Mouse (Mus musculus): ENCODE data around the gene Heatr1. TPM values are rescaled to one million over a fixed set of nuclear protein-coding genes. Genes with fewer than 3 reads are reported as not detected.
A peak's percentile ranks its signal among the peaks of the same experiment; 100 is the strongest.

Heatr1 gene
- 22.2 and 22.9 TPM in 2 replicates for polyA plus RNA-seq (2016; fragmentation: Nextera tagmentation; extraction: Ambion mirVana)

- Histone ChIP-seq H3K9me3 (no peaks in the 10 kb centered on the region), H3K27ac (no peak within 1 kb of the TSS), H3K4me1 (peaks cover 10% of the 10 kb centered on the region), H3K9ac (peak within 1 kb of the TSS; percentile 59), H3K4me2 (replicated peaks) (peak within 1 kb of the TSS; percentile 85), H3K4me3 (peak within 1 kb of the TSS; percentile 84), H3K27me3 (replicated peaks) (no peaks in the 10 kb centered on the region), H3K36me3 (peaks cover 19% of the 10 kb centered on the region)
- peak; percentile 97 for ATAC-seq (ENCODE audit: low FRiP score, low read depth)
- under 1% methylated on average over 43 of the region's 43 CpGs for WGBS
These were observed at the start of gene Heatr1 for GRCm38 (mm10) chr13:12394609-12395505. Heatr1 (plus strand) TSS chr13:12395027.

GRCm38 (mm10) chr13:12346837-12347236 lies 48.0 kb upstream of the Heatr1 start:
- Histone ChIP-seq H3K4me2 (replicated peaks) (no peak overlapping the region), H3K27me3 (replicated peaks) (no peaks in the 10 kb centered on the region), H3K27ac (no peak overlapping the region), H3K4me1 (no peaks in the 10 kb centered on the region), H3K9me3 (no peaks in the 10 kb centered on the region), H3K4me3 (no peak overlapping the region), H3K36me3 (no peaks in the 10 kb centered on the region), H3K9ac (no peak overlapping the region)
- 81% methylated on average over 3 of the region's 3 CpGs for WGBS
- ATAC-seq (ENCODE audit: low FRiP score, low read depth) = no peak

GRCm38 (mm10) chr13:12349197-12349824 lies 45.5 kb upstream of the Heatr1 start:
- ATAC-seq (ENCODE audit: low FRiP score, low read depth) = no peak
- 78% methylated on average over 13 of the region's 13 CpGs for WGBS
- H3K27me3 ChIP-seq (replicated peaks) = no peaks in the 10 kb centered on the region
- H3K4me3 ChIP-seq = no peak overlapping the region
- no peak overlapping the region for H3K27ac ChIP-seq
- H3K4me2 ChIP-seq (replicated peaks) = no peak overlapping the region
- no peaks in the 10 kb centered on the region for H3K4me1 ChIP-seq
- H3K9ac ChIP-seq = no peak overlapping the region
- no peaks in the 10 kb centered on the region for H3K36me3 ChIP-seq
- no peaks in the 10 kb centered on the region for H3K9me3 ChIP-seq

GRCm38 (mm10) chr13:12356184-12356583 lies 38.6 kb upstream of the Heatr1 start:
- Histone ChIP-seq H3K36me3 (no peaks in the 10 kb centered on the region), H3K4me3 (no peak overlapping the region), H3K27ac (no peak overlapping the region), H3K4me2 (replicated peaks) (no peak overlapping the region), H3K4me1 (no peaks in the 10 kb centered on the region), H3K27me3 (replicated peaks) (no peaks in the 10 kb centered on the region), H3K9ac (no peak overlapping the region), H3K9me3 (no peaks in the 10 kb centered on the region)
- 72% methylated on average over 4 of the region's 4 CpGs for WGBS
- ATAC-seq (ENCODE audit: low FRiP score, low read depth) = no peak

GRCm38 (mm10) chr13:12357554-12357953 lies 37.3 kb upstream of the Heatr1 start:
- 83% methylated on average over 5 of the region's 5 CpGs for WGBS
- H3K9me3 ChIP-seq = no peaks in the 10 kb centered on the region
- H3K36me3 ChIP-seq = no peaks in the 10 kb centered on the region
- no peak overlapping the region for H3K27ac ChIP-seq
- ATAC-seq (ENCODE audit: low FRiP score, low read depth) = no peak
- H3K27me3 ChIP-seq (replicated peaks) = no peaks in the 10 kb centered on the region
- no peak overlapping the region for H3K4me3 ChIP-seq
- H3K9ac ChIP-seq = no peak overlapping the region
- H3K4me2 ChIP-seq (replicated peaks) = no peak overlapping the region
- no peaks in the 10 kb centered on the region for H3K4me1 ChIP-seq

- Histone ChIP-seq H3K9ac (no peak overlapping the region), H3K4me1 (no peaks in the 10 kb centered on the region), H3K4me2 (replicated peaks) (no peak overlapping the region), H3K27ac (no peak overlapping the region), H3K36me3 (no peaks in the 10 kb centered on the region), H3K27me3 (replicated peaks) (no peaks in the 10 kb centered on the region), H3K9me3 (no peaks in the 10 kb centered on the region), H3K4me3 (no peak overlapping the region)
- no peak for ATAC-seq (ENCODE audit: low FRiP score, low read depth)
- WGBS = 84% methylated on average over 4 of the region's 4 CpGs
These were observed 33.3 kb upstream of the Heatr1 start for GRCm38 (mm10) chr13:12361486-12361885.

GRCm38 (mm10) chr13:12369041-12369621 lies 25.7 kb upstream of the Heatr1 start:
- no peaks in the 10 kb centered on the region for H3K4me1 ChIP-seq
- H3K9me3 ChIP-seq = no peaks in the 10 kb centered on the region
- no peaks in the 10 kb centered on the region for H3K36me3 ChIP-seq
- H3K4me2 ChIP-seq (replicated peaks) = no peak overlapping the region
- WGBS = 65% methylated on average over 8 of the region's 8 CpGs
- H3K27ac ChIP-seq = no peak overlapping the region
- H3K27me3 ChIP-seq (replicated peaks) = no peaks in the 10 kb centered on the region
- H3K9ac ChIP-seq = no peak overlapping the region
- no peak overlapping the region for H3K4me3 ChIP-seq
- ATAC-seq (ENCODE audit: low FRiP score, low read depth) = no peak

- ATAC-seq (ENCODE audit: low FRiP score, low read depth) = no peak
- 87% methylated on average over 11 of the region's 11 CpGs for WGBS
These were observed 24.9 kb upstream of the Heatr1 start for GRCm38 (mm10) chr13:12369930-12370329.

GRCm38 (mm10) chr13:12372755-12373154 lies 22.1 kb upstream of the Heatr1 start:
- no peaks in the 10 kb centered on the region for H3K27me3 ChIP-seq (replicated peaks)
- H3K36me3 ChIP-seq = no peaks in the 10 kb centered on the region
- H3K4me1 ChIP-seq = no peaks in the 10 kb centered on the region
- ATAC-seq (ENCODE audit: low FRiP score, low read depth) = no peak
- no peak overlapping the region for H3K4me2 ChIP-seq (replicated peaks)
- H3K4me3 ChIP-seq = no peak overlapping the region
- no peak overlapping the region for H3K27ac ChIP-seq
- H3K9ac ChIP-seq = no peak overlapping the region
- 86% methylated on average over 3 of the region's 3 CpGs for WGBS
- no peaks in the 10 kb centered on the region for H3K9me3 ChIP-seq

More at GRCm38 (mm10) chr13:12369930-12370329, 24.9 kb upstream of the Heatr1 start:
- Histone ChIP-seq H3K9ac (no peak overlapping the region), H3K27me3 (replicated peaks) (no peaks in the 10 kb centered on the region), H3K9me3 (no peaks in the 10 kb centered on the region), H3K36me3 (no peaks in the 10 kb centered on the region), H3K27ac (no peak overlapping the region), H3K4me2 (replicated peaks) (no peak overlapping the region), H3K4me3 (no peak overlapping the region), H3K4me1 (no peaks in the 10 kb centered on the region)

GRCm38 (mm10) chr13:12376778-12377177 lies 18.0 kb upstream of the Heatr1 start:
- no peak overlapping the region for H3K27ac ChIP-seq
- no peak for ATAC-seq (ENCODE audit: low FRiP score, low read depth)
- no peak overlapping the region for H3K4me3 ChIP-seq
- H3K27me3 ChIP-seq (replicated peaks) = no peaks in the 10 kb centered on the region
- H3K4me1 ChIP-seq = no peaks in the 10 kb centered on the region
- no peak overlapping the region for H3K9ac ChIP-seq
- H3K9me3 ChIP-seq = no peaks in the 10 kb centered on the region
- H3K36me3 ChIP-seq = no peaks in the 10 kb centered on the region
- 65% methylated on average over 1 of the region's 1 CpGs for WGBS
- no peak overlapping the region for H3K4me2 ChIP-seq (replicated peaks)

- H3K9ac ChIP-seq = no peak overlapping the region
These were observed 10.0 kb upstream of the Heatr1 start for GRCm38 (mm10) chr13:12384796-12385195.

GRCm38 (mm10) chr13:12386286-12386685 lies 8.5 kb upstream of the Heatr1 start:
- Histone ChIP-seq H3K4me2 (replicated peaks) (no peak overlapping the region), H3K9me3 (no peaks in the 10 kb centered on the region), H3K9ac (no peak overlapping the region), H3K36me3 (no peaks in the 10 kb centered on the region), H3K27me3 (replicated peaks) (no peaks in the 10 kb centered on the region), H3K4me3 (no peak overlapping the region), H3K27ac (no peak overlapping the region), H3K4me1 (no peaks in the 10 kb centered on the region)
- no peak for ATAC-seq (ENCODE audit: low FRiP score, low read depth)

More at GRCm38 (mm10) chr13:12384796-12385195, 10.0 kb upstream of the Heatr1 start:
- Histone ChIP-seq H3K4me2 (replicated peaks) (no peak overlapping the region), H3K4me1 (no peaks in the 10 kb centered on the region), H3K4me3 (no peak overlapping the region), H3K27ac (no peak overlapping the region), H3K9me3 (no peaks in the 10 kb centered on the region), H3K27me3 (replicated peaks) (no peaks in the 10 kb centered on the region), H3K36me3 (no peaks in the 10 kb centered on the region)
- ATAC-seq (ENCODE audit: low FRiP score, low read depth) = no peak

Data from neural tube, embryonic 12.5 days (tissue).